Mouse (Mus musculus) layer of hippocampus, adult 2 months (tissue): Measurements from ENCODE around the gene Shank3. TPM values are rescaled to one million over a fixed set of nuclear protein-coding genes. Genes with fewer than 3 reads are reported as not detected.

ENCODE experiments used
- DNase-seq, 2 experiments: peaks; one replicate each; pipeline ENCODE4 v3.0.0; 2022; ENCODE audit warnings: low spot score in 2 of 2
- H3K27ac ChIP-seq: fragments of 200-600 bp; 2 replicates; pipeline ENCODE4 v1.8.1; 2022
- H3K4me3 ChIP-seq: fragments of 200-600 bp; 2 replicates; pipeline ENCODE4 v1.8.1; 2022; ENCODE audit warnings: mild to moderate bottlenecking
- CTCF ChIP-seq: fragments of 200-600 bp; conservative IDR thresholded peaks from 2 replicates; pipeline ENCODE4 v1.8.1; 2022; ENCODE audit warnings: antibody characterized with exemption, mild to moderate bottlenecking, moderate library complexity
- total RNA-seq, 2 experiments: library from RNA; stranded (reverse); gene quantifications; 2 replicates each; pipeline ENCODE4 v1.2.3; 2021

Shank3 gene
- total RNA-seq, 2 experiments from 2014 or later, result 243 to 251 TPM

- Histone ChIP-seq H3K4me3 (no peak overlapping the region), H3K27ac (no peak overlapping the region)
- TF ChIP-seq CTCF, result peak; percentile 69
- no peak for DNase-seq
These were observed 106.6 kb downstream of the Shank3 start for GRCm38 (mm10) chr15:89605822-89606570.

GRCm38 (mm10) chr15:89607480-89607879 is 108.1 kb downstream of the Shank3 start:
- TF ChIP-seq CTCF, result no peak
- Histone ChIP-seq H3K27ac (no peak overlapping the region), H3K4me3 (no peak overlapping the region)
- no peak for DNase-seq

- no peak for DNase-seq
- no peak for TF ChIP-seq CTCF
- H3K4me3 ChIP-seq, result no peak overlapping the region
- no peak overlapping the region for H3K27ac ChIP-seq
These were observed 108.5 kb downstream of the Shank3 start for GRCm38 (mm10) chr15:89607888-89608287.

Other genes starting within 250 kb of the Shank3 start
- gene Sbf1, start 184.3 kb upstream of the Shank3 start, total RNA-seq, result 100 to 1,000 TPM; 356 to 361 TPM
- gene Adm2, start 176.9 kb upstream of the Shank3 start, total RNA-seq, result not detected
- gene Miox, start 165.2 kb upstream of the Shank3 start, total RNA-seq, result not detected
- gene Lmf2, start 144.0 kb upstream of the Shank3 start, total RNA-seq, result 10 to 100 TPM; 14.8 to 20.0 TPM
- 100 to 1,000 TPM in 1 of 2 experiments, 10 to 100 TPM in 1; 97.6 to 101 TPM for gene Ncaph2, start 143.9 kb upstream of the Shank3 start, total RNA-seq
- gene Sco2, start 125.8 kb upstream of the Shank3 start, total RNA-seq, result 10 to 100 TPM; 28.7 to 33.3 TPM
- 1 to 10 TPM; 1.3 TPM for gene Tymp, start 122.6 kb upstream of the Shank3 start, total RNA-seq
- 1 to 10 TPM; 1.9 to 2.9 TPM for gene Odf3b, start 120.3 kb upstream of the Shank3 start, total RNA-seq
- under 1 TPM; 0.59 to 0.71 TPM for gene Klhdc7b, start 114.7 kb upstream of the Shank3 start, total RNA-seq
- gene Syce3, start 89.1 kb upstream of the Shank3 start, total RNA-seq, result not detected
- 1 to 10 TPM; 1.3 to 3.1 TPM for gene Cpt1b, start 73.8 kb upstream of the Shank3 start, total RNA-seq
- gene C730034F03Rik, start 70.0 kb upstream of the Shank3 start, total RNA-seq, result 1 to 10 TPM; 1.8 to 3.4 TPM
- under 1 TPM in 1 of 2 experiments, not detected in 1; 0.66 TPM for gene Gm44502, start 69.9 kb upstream of the Shank3 start, total RNA-seq
- gene Chkb, start 69.7 kb upstream of the Shank3 start, total RNA-seq, result 10 to 100 TPM; 38.9 to 48.2 TPM
- gene Mapk8ip2, start 45.7 kb upstream of the Shank3 start, total RNA-seq, result 100 to 1,000 TPM; 254 to 279 TPM
- gene Arsa, start 22.2 kb upstream of the Shank3 start, total RNA-seq, result 10 to 100 TPM; 29.2 to 31.4 TPM
- gene Acr, start 68.7 kb downstream of the Shank3 start, total RNA-seq, result 1 to 10 TPM in 1 of 2 experiments, under 1 TPM in 1; 0.92 to 1.3 TPM
- gene Rabl2, start 92.3 kb downstream of the Shank3 start, total RNA-seq, result 10 to 100 TPM; 29.6 to 29.9 TPM